Mouse (Mus musculus) neural tube, embryonic 11.5 days (tissue): ENCODE measurements at regions not wholly inside any gene's neighbourhood (a gene's known extent, or its start where the extent isn't known, plus 50 kb on each side); places are given as distances from the start of the nearest gene placed in this dataset.

ENCODE experiments used
- ATAC-seq: fragments of 200-750 bp; cut with Nextera tagmentation; 2 replicates; pipeline ENCODE4 v1.8.0; 2017; ENCODE audit warnings: moderate number of reproducible peaks, mild to moderate bottlenecking, moderate TSS enrichment, moderate library complexity; ENCODE audit not compliant: insufficient read depth, low FRiP score, low TSS enrichment
- DNase-seq: peaks from one replicate; pipeline ENCODE4 v3.0.0-alpha.2; 2015; ENCODE audit warnings: low spot score
- H3K27ac ChIP-seq: fragments of 300-500 bp; sonication (generic); 2 replicates; pipeline ENCODE4 v1.5.1; 2014; ENCODE audit warnings: low read depth, mild to moderate bottlenecking, low read length
- H3K27me3 ChIP-seq: fragments of 300-500 bp; sonication (generic); 2 replicates; pipeline ENCODE4 v1.6.1; 2014; ENCODE audit warnings: mild to moderate bottlenecking, low read length, mixed read lengths; ENCODE audit not compliant: control insufficient read depth, insufficient read depth
- H3K36me3 ChIP-seq: fragments of 300-500 bp; sonication (generic); 2 replicates; pipeline ENCODE4 v1.6.1; 2014; ENCODE audit warnings: mild to moderate bottlenecking, low read length, moderate library complexity, mixed read lengths; ENCODE audit not compliant: control insufficient read depth, insufficient read depth
- H3K4me1 ChIP-seq: fragments of 300-500 bp; sonication (generic); 2 replicates; pipeline ENCODE4 v1.6.1; 2014; ENCODE audit warnings: low read length, mixed read lengths; ENCODE audit not compliant: control insufficient read depth, insufficient read depth
- H3K4me2 ChIP-seq: fragments of 300-500 bp; sonication (generic); 2 replicates; pipeline ENCODE4 v1.6.1; 2014; ENCODE audit warnings: low read depth, mild to moderate bottlenecking, moderate library complexity
- H3K4me3 ChIP-seq: fragments of 300-500 bp; sonication (generic); 2 replicates; pipeline ENCODE4 v1.5.1; 2014; ENCODE audit warnings: low read depth, low read length
- H3K9ac ChIP-seq: fragments of 300-500 bp; sonication (generic); 2 replicates; pipeline ENCODE4 v1.6.1; 2014; ENCODE audit warnings: mild to moderate bottlenecking, low read length
- H3K9me3 ChIP-seq: fragments of 300-500 bp; sonication (generic); 2 replicates; pipeline ENCODE4 v1.6.1; 2016; ENCODE audit warnings: low read length; ENCODE audit not compliant: control insufficient read depth
- WGBS: fragments of 180-500 bp; shearing (Covaris S2); extraction: QIAGEN DNeasy Blood & Tissue Kit; methylation state at CpG from one replicate; pipeline ENCODE4 v1.1.7; 2014; 5-methylcytosine and 5-hydroxymethylcytosine counted together

GRCm38 (mm10) chr16:71004211-71004610 lies 690.5 kb downstream of the Gbe1 start:
- Histone ChIP-seq H3K9ac (no peak overlapping the region), H3K4me1 (no peaks in the 10 kb centered on the region), H3K9me3 (no peaks in the 10 kb centered on the region), H3K27me3 (no peaks in the 10 kb centered on the region), H3K27ac (no peak overlapping the region), H3K36me3 (no peaks in the 10 kb centered on the region), H3K4me2 (no peak overlapping the region), H3K4me3 (no peak overlapping the region)
- 85% methylated on average over 4 of the region's 4 CpGs for WGBS
- DNase-seq = no peak
- no peak for ATAC-seq

- H3K9ac ChIP-seq = no peak overlapping the region
- no peak for DNase-seq
- no peaks in the 10 kb centered on the region for H3K36me3 ChIP-seq
- no peak overlapping the region for H3K27ac ChIP-seq
- ATAC-seq = no peak
- 76% methylated on average over 2 of the region's 2 CpGs for WGBS
- no peak overlapping the region for H3K4me2 ChIP-seq
- H3K4me1 ChIP-seq = no peaks in the 10 kb centered on the region
- H3K9me3 ChIP-seq = no peaks in the 10 kb centered on the region
- H3K4me3 ChIP-seq = no peak overlapping the region
- no peaks in the 10 kb centered on the region for H3K27me3 ChIP-seq
Observed at GRCm38 (mm10) chr16:71043381-71043780, 729.6 kb downstream of the Gbe1 start.

DNA sequence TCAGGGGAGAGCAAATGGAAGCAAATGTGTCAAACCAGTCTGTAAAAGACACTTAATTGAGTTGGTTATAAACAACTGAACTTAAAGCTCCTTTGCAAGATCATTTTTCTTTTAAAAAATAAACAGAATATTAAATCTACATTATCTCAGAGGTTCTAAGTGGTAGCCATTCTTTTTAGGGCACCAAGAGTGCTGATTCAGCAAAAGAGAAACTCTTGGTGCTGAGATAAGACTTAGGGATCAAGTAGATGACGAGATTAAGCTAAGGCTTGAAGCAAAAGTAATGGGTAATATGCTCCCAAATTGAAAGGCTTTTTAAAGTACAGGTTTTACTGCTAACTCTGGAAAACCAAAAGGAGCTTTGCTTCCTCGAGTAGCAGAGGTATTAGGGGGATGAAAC lies 740.5 kb downstream of the Gbe1 start:
- H3K4me1 ChIP-seq = no peaks in the 10 kb centered on the region
- WGBS = 72% methylated on average over 2 of the region's 2 CpGs
- no peak overlapping the region for H3K27ac ChIP-seq
- no peak overlapping the region for H3K9ac ChIP-seq
- H3K27me3 ChIP-seq = no peaks in the 10 kb centered on the region
- DNase-seq (no peak), ATAC-seq (no peak)
- H3K9me3 ChIP-seq = no peaks in the 10 kb centered on the region
- H3K4me2 ChIP-seq = no peak overlapping the region
- no peak overlapping the region for H3K4me3 ChIP-seq
- H3K36me3 ChIP-seq = no peaks in the 10 kb centered on the region

DNA sequence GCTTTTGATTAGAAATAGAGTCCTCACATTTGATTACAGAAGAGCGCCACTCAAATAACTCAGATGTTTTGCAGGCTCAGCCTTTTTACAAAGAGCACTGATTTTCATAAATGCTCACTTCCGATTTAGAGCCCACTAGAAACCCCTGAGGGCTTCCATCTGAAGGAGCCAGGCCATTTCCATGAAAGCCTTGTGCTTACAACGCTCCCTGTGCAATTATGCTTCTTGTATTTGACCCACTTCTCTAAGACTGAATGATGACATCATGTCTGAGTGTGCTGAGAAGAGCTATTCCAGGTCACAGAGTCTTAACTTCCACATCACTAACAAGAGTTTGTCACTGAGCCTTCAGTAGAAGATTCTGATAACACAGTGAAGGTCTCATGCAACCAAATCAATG lies 749.0 kb downstream of the Gbe1 start:
- Histone ChIP-seq H3K27ac (no peak overlapping the region), H3K36me3 (no peaks in the 10 kb centered on the region), H3K4me3 (no peak overlapping the region), H3K4me1 (no peaks in the 10 kb centered on the region), H3K27me3 (no peaks in the 10 kb centered on the region), H3K9ac (no peak overlapping the region), H3K4me2 (no peak overlapping the region), H3K9me3 (no peaks in the 10 kb centered on the region)
- DNase-seq = no peak
- no peak for ATAC-seq
- WGBS = 76% methylated on average over 3 of the region's 3 CpGs

DNA sequence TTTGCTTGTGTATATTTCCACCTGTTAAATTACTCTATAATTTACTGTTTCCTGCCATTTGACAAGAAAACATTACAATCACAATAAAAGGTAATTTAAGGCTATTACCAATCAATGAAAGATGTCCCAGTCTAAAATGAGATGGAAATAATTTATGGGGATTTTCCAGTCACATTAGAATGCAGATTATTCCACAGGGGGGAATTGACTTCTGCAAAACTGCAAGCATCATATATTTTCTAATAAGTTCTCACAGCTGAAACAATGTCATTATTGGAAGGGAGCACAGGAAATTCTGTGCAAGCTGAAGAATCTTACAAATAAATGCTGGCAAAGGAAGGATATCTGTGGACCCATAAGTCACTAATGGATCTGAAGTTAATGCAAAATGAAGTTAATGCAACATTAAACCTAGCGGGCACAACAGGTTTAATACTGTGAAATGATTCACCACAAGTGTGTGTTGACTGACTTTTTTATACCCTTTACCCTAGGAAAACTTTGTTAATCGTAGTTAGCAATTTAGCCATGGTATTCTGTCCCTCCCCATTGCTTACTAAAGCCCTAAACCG lies 749.7 kb downstream of the Gbe1 start:
- Histone ChIP-seq H3K4me2 (no peak overlapping the region), H3K9me3 (no peaks in the 10 kb centered on the region), H3K36me3 (no peaks in the 10 kb centered on the region), H3K27me3 (no peaks in the 10 kb centered on the region), H3K9ac (no peak overlapping the region), H3K4me3 (no peak overlapping the region), H3K27ac (no peak overlapping the region), H3K4me1 (no peaks in the 10 kb centered on the region)
- 82% methylated on average over 3 of the region's 3 CpGs for WGBS
- DNase-seq = no peak
- ATAC-seq = no peak

GRCm38 (mm10) chr16:71070186-71070585 lies 756.4 kb downstream of the Gbe1 start:
- Histone ChIP-seq H3K27me3 (no peaks in the 10 kb centered on the region), H3K4me3 (no peak overlapping the region), H3K36me3 (no peaks in the 10 kb centered on the region), H3K9ac (no peak overlapping the region), H3K9me3 (no peaks in the 10 kb centered on the region), H3K4me2 (no peak overlapping the region), H3K27ac (no peak overlapping the region), H3K4me1 (no peaks in the 10 kb centered on the region)
- no peak for DNase-seq
- ATAC-seq = 0 out of 2 replicates have a peak, but pooled peaks have one; percentile 38

- Histone ChIP-seq H3K4me2 (no peak overlapping the region), H3K4me3 (no peak overlapping the region), H3K27ac (no peak overlapping the region), H3K27me3 (no peaks in the 10 kb centered on the region), H3K4me1 (no peaks in the 10 kb centered on the region), H3K9me3 (no peaks in the 10 kb centered on the region), H3K36me3 (no peaks in the 10 kb centered on the region), H3K9ac (no peak overlapping the region)
- DNase-seq (no peak), ATAC-seq (no peak)
- WGBS = 83% methylated on average over 3 of the region's 3 CpGs
Observed at GRCm38 (mm10) chr16:71102829-71103228, 789.1 kb downstream of the Gbe1 start.

DNA sequence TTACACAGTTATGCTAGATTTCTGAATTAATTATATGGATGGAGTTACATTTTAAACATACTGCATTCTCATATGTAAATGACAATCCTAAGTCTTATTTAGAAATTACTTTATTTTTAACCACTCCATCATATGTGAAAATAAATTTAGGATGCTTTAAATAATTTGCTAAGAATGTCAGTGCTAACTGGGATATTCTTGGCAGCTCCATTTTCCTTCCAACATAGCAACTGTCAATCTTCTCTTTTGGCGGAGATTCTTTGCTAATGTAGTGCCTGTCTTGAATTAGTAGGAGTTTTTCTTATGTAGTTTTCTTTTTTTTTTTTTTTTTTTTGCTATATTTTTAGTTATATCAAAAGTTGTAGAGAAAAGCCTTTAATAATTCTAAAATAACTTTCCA lies 795.2 kb downstream of the Gbe1 start:
- no peak overlapping the region for H3K9ac ChIP-seq
- WGBS = 95% methylated on average over 1 of the region's 1 CpGs
- no peak overlapping the region for H3K27ac ChIP-seq
- no peak overlapping the region for H3K4me3 ChIP-seq
- H3K27me3 ChIP-seq = no peaks in the 10 kb centered on the region
- H3K4me1 ChIP-seq = no peaks in the 10 kb centered on the region
- no peaks in the 10 kb centered on the region for H3K9me3 ChIP-seq
- DNase-seq (no peak), ATAC-seq (no peak)
- no peaks in the 10 kb centered on the region for H3K36me3 ChIP-seq
- H3K4me2 ChIP-seq = no peak overlapping the region

GRCm38 (mm10) chr16:71114301-71114700 lies 800.6 kb downstream of the Gbe1 start:
- Histone ChIP-seq H3K27me3 (no peaks in the 10 kb centered on the region), H3K36me3 (no peaks in the 10 kb centered on the region), H3K4me3 (no peak overlapping the region), H3K9me3 (no peaks in the 10 kb centered on the region), H3K9ac (no peak overlapping the region), H3K4me1 (no peaks in the 10 kb centered on the region), H3K4me2 (no peak overlapping the region), H3K27ac (no peak overlapping the region)
- 83% methylated on average over 3 of the region's 3 CpGs for WGBS
- ATAC-seq = no peak
- no peak for DNase-seq
